Mouse (Mus musculus): ENCODE measurements at regions not wholly inside any gene's neighbourhood (a gene's known extent, or its start where the extent isn't known, plus 50 kb on each side); places are given as distances from the start of the nearest gene placed in this dataset.
A peak's percentile ranks its signal among the peaks of the same experiment; 100 is the strongest.

- ATAC-seq (replicated peaks; ENCODE audit: low FRiP score): peak; percentile 83
- H3K27ac ChIP-seq: peak overlapping the region; percentile 70
- no peak overlapping the region for H3K4me2 ChIP-seq
- H3K36me3 ChIP-seq: no peaks in the 10 kb centered on the region
- H3K9ac ChIP-seq: no peak overlapping the region
- H3K27me3 ChIP-seq: no peaks in the 10 kb centered on the region
- WGBS: 36% methylated on average over 8 of the region's 8 CpGs
- H3K4me1 ChIP-seq: peaks cover 17% of the 10 kb centered on the region
- H3K4me3 ChIP-seq (replicated peaks): no peak overlapping the region
- H3K9me3 ChIP-seq (replicated peaks): no peaks in the 10 kb centered on the region; the same call in 1 of the 2 replicates
Measured at GRCm38 (mm10) chr15:10890220-10890921, 61.8 kb upstream of the C1qtnf3 start.

GRCm38 (mm10) chr15:10898309-10898708, 53.8 kb upstream of the C1qtnf3 start:
- Histone ChIP-seq H3K9ac (no peak overlapping the region), H3K4me2 (no peak overlapping the region), H3K4me3 (replicated peaks) (no peak overlapping the region), H3K36me3 (no peaks in the 10 kb centered on the region), H3K27ac (no peak overlapping the region), H3K4me1 (peaks cover 33% of the 10 kb centered on the region), H3K9me3 (replicated peaks) (no peaks in the 10 kb centered on the region; the same call in 1 of the 2 replicates), H3K27me3 (no peaks in the 10 kb centered on the region)
- ATAC-seq (replicated peaks; ENCODE audit: low FRiP score): peak; percentile 59; the same call in 1 of the 2 replicates
- WGBS: 64% methylated on average over 5 of the region's 5 CpGs

GRCm38 (mm10) chr15:10898715-10899486, 53.2 kb upstream of the C1qtnf3 start:
- Histone ChIP-seq H3K4me1 (peaks cover 33% of the 10 kb centered on the region), H3K4me3 (replicated peaks) (no peak overlapping the region), H3K27ac (no peak overlapping the region), H3K9ac (no peak overlapping the region), H3K9me3 (replicated peaks) (no peaks in the 10 kb centered on the region), H3K27me3 (no peaks in the 10 kb centered on the region), H3K36me3 (no peaks in the 10 kb centered on the region), H3K4me2 (no peak overlapping the region)
- peak; percentile 72 for ATAC-seq (replicated peaks; ENCODE audit: low FRiP score)
- 33% methylated on average over 4 of the region's 4 CpGs for WGBS

GRCm38 (mm10) chr15:10899904-10900303, 52.2 kb upstream of the C1qtnf3 start:
- no peak overlapping the region for H3K27ac ChIP-seq
- H3K27me3 ChIP-seq: no peaks in the 10 kb centered on the region
- no peak overlapping the region for H3K4me2 ChIP-seq
- H3K4me1 ChIP-seq: peaks cover 33% of the 10 kb centered on the region
- no peak overlapping the region for H3K9ac ChIP-seq
- 79% methylated on average over 7 of the region's 7 CpGs for WGBS
- ATAC-seq (replicated peaks; ENCODE audit: low FRiP score): no peak
- no peak overlapping the region for H3K4me3 ChIP-seq (replicated peaks)
- H3K36me3 ChIP-seq: no peaks in the 10 kb centered on the region
- no peaks in the 10 kb centered on the region for H3K9me3 ChIP-seq (replicated peaks)

- peaks cover 33% of the 10 kb centered on the region for H3K4me1 ChIP-seq
- H3K4me3 ChIP-seq (replicated peaks): no peak overlapping the region
- ATAC-seq (replicated peaks; ENCODE audit: low FRiP score): no peak
- H3K36me3 ChIP-seq: no peaks in the 10 kb centered on the region
- WGBS: 45% methylated on average over 3 of the region's 3 CpGs
- no peak overlapping the region for H3K9ac ChIP-seq
- no peak overlapping the region for H3K4me2 ChIP-seq
- 0 out of 2 replicates have a peak overlapping the region, but pooled peaks have one; percentile 27 for H3K27ac ChIP-seq
- H3K9me3 ChIP-seq (replicated peaks): no peaks in the 10 kb centered on the region
- H3K27me3 ChIP-seq: no peaks in the 10 kb centered on the region
Measured at GRCm38 (mm10) chr15:10901075-10901474, 51.1 kb upstream of the C1qtnf3 start.

GRCm38 (mm10) chr15:10901745-10902262, 50.3 kb upstream of the C1qtnf3 start:
- WGBS: 35% methylated on average over 1 of the region's 1 CpGs
- Histone ChIP-seq H3K27ac (peak overlapping the region; percentile 15; the same call in 1 of the 2 replicates), H3K9me3 (replicated peaks) (no peaks in the 10 kb centered on the region), H3K4me3 (replicated peaks) (no peak overlapping the region), H3K4me2 (no peak overlapping the region), H3K9ac (no peak overlapping the region), H3K36me3 (no peaks in the 10 kb centered on the region), H3K4me1 (peaks cover 33% of the 10 kb centered on the region), H3K27me3 (no peaks in the 10 kb centered on the region)
- ATAC-seq (replicated peaks; ENCODE audit: low FRiP score): peak; percentile 38; the same call in 1 of the 2 replicates

Measured in kidney, embryonic 15.5 days (tissue).